Mouse (Mus musculus) stomach, embryonic 16.5 days (tissue): Measurements from ENCODE around the gene Csf2ra. TPM values are rescaled to one million over a fixed set of nuclear protein-coding genes. Genes with fewer than 3 reads are reported as not detected.
"Not testable (repeated sequence)": the region's sequence is repeated elsewhere in the genome, so short reads cannot be mapped to it uniquely, and the experiment has no call there.

Experiments used
- ATAC-seq: fragments of 200-750 bp; cut with Nextera tagmentation; 2 replicates; pipeline ENCODE4 v1.8.0; 2017; ENCODE audit warnings: moderate number of reproducible peaks, moderate TSS enrichment; ENCODE audit not compliant: insufficient read depth, low FRiP score
- H3K27ac ChIP-seq: fragments of 300-500 bp; sonication (generic); 2 replicates; pipeline ENCODE4 v1.5.1; 2014; ENCODE audit warnings: low read length
- H3K27me3 ChIP-seq: fragments of 300-500 bp; sonication (generic); 2 replicates; pipeline ENCODE4 v1.6.1; 2014; ENCODE audit warnings: low read length, control low read depth, mixed read lengths; ENCODE audit not compliant: control insufficient read depth, insufficient read depth
- H3K36me3 ChIP-seq: fragments of 300-500 bp; sonication (generic); 2 replicates; pipeline ENCODE4 v1.6.1; 2014; ENCODE audit warnings: low read length; ENCODE audit not compliant: control insufficient read depth, insufficient read depth
- H3K4me1 ChIP-seq: fragments of 300-500 bp; sonication (generic); 2 replicates; pipeline ENCODE4 v1.6.1; 2014; ENCODE audit warnings: low read length, control low read depth, mixed read lengths; ENCODE audit not compliant: control insufficient read depth, insufficient read depth
- H3K4me2 ChIP-seq: fragments of 300-500 bp; sonication (generic); 2 replicates; pipeline ENCODE4 v1.6.1; 2014; ENCODE audit warnings: low read depth, low read length, mixed read lengths
- H3K4me3 ChIP-seq: fragments of 300-500 bp; sonication (generic); replicated peaks from 2 replicates; pipeline ENCODE4 v1.5.1; 2014; ENCODE audit warnings: mild to moderate bottlenecking, low read length
- H3K9ac ChIP-seq: fragments of 300-500 bp; sonication (generic); 2 replicates; pipeline ENCODE4 v1.6.1; 2014; ENCODE audit warnings: low read length
- H3K9me3 ChIP-seq: fragments of 300-500 bp; sonication (generic); replicated peaks from 2 replicates; pipeline ENCODE4 v1.6.1; 2016; ENCODE audit warnings: low read length, control low read depth; ENCODE audit not compliant: control insufficient read depth
- WGBS: fragments of 180-500 bp; shearing (Covaris S2); extraction: QIAGEN DNeasy Blood & Tissue Kit; methylation state at CpG from one replicate; pipeline ENCODE4 v1.1.7; 2014; 5-methylcytosine and 5-hydroxymethylcytosine counted together
- polyA plus RNA-seq: library from polyadenylated mRNA; unstranded; fragments of >200 nt; fragmentation: Nextera tagmentation; extraction: Ambion mirVana; gene quantifications from 2 replicates; pipeline ENCODE4 v1.2.1, GENCODE M21; 2015

Csf2ra gene
- polyA plus RNA-seq: 28.9 and 30.4 TPM in 2 replicates

DNA sequence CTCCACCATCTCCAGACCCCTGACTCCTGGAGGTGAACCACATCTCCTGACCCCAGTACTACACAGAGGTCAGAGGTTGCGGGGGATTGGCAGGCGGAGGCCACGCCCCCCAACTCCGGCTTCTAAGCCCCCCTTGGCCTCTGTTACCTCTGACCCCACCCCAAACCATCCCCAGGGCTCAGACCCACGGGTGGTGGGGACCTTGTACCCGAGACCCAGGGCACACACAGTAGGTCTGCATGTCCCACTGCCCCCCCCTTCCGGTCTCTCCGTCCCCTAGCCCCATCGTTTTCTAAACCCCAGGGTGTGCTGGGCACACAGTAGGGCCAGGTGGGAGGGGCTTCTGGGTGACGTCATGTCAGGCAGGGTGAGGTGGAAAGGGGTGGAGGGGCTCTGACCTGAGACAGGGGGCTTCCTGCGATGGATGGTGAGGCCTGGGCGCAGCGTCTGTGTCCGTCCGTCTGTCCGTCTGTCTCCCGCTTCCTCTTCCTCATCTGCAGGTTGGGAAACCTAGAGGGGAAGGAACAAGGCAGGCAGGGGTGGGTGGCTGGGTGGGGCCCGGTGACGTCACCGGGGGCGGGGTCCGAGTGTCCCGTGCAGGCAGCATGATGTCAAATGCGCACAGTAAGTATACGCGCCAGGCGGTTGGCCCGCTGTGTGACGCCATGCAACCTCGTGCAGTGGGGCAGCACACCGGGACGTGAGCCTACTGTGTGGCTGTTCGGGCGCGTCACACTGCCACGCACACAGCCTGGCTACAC is at the start of gene Csf2ra:
Csf2ra (minus strand) TSS at position 489 of the 761 bp plus-strand sequence.
- Histone ChIP-seq H3K4me2 (peak within 1 kb of the TSS; percentile 71), H3K36me3 (no peaks in the 10 kb centered on the region), H3K4me1 (0 out of 2 replicates have a peak, but pooled peaks cover 3% of the 10 kb centered on the region), H3K27ac (peak within 1 kb of the TSS; percentile 95), H3K9me3 (peaks cover 3% of the 10 kb centered on the region), H3K4me3 (peak within 1 kb of the TSS; percentile 66), H3K27me3 (no peaks in the 10 kb centered on the region), H3K9ac (peak within 1 kb of the TSS; percentile 57)
- WGBS: 49% methylated on average over 36 of the region's 36 CpGs
- no peak for ATAC-seq

- no peaks in the 10 kb centered on the region for H3K27me3 ChIP-seq
- 73% methylated on average over 1 of the region's 1 CpGs for WGBS
- H3K4me2 ChIP-seq: no peak overlapping the region
- no peak overlapping the region for H3K9ac ChIP-seq
- no peak overlapping the region for H3K4me3 ChIP-seq
- no peaks in the 10 kb centered on the region for H3K36me3 ChIP-seq
- H3K9me3 ChIP-seq: no peaks in the 10 kb centered on the region
- no peaks in the 10 kb centered on the region for H3K4me1 ChIP-seq
- no peak overlapping the region for H3K27ac ChIP-seq
- no peak for ATAC-seq
These were observed 47.2 kb upstream of the Csf2ra start for GRCm38 (mm10) chr19:61275446-61275845.

- 31% methylated on average over 11 of the region's 11 CpGs for WGBS
- not testable (repeated sequence) for ATAC-seq, H3K4me1 ChIP-seq, H3K9me3 ChIP-seq, H3K27me3 ChIP-seq, H3K4me3 ChIP-seq, H3K36me3 ChIP-seq, H3K27ac ChIP-seq, H3K4me2 ChIP-seq, H3K9ac ChIP-seq
These were observed 40.9 kb upstream of the Csf2ra start for GRCm38 (mm10) chr19:61269141-61269540.

GRCm38 (mm10) chr19:61267141-61267540 is 38.9 kb upstream of the Csf2ra start:
- Histone ChIP-seq H3K4me2 (no peak overlapping the region), H3K9ac (no peak overlapping the region), H3K4me3 (no peak overlapping the region), H3K36me3 (no peaks in the 10 kb centered on the region), H3K27me3 (no peaks in the 10 kb centered on the region), H3K4me1 (no peaks in the 10 kb centered on the region), H3K9me3 (no peaks in the 10 kb centered on the region), H3K27ac (no peak overlapping the region)
- no peak for ATAC-seq
- WGBS: 22% methylated on average over 7 of the region's 7 CpGs

GRCm38 (mm10) chr19:61266651-61267050 is 38.4 kb upstream of the Csf2ra start:
- 3% methylated on average over 25 of the region's 26 CpGs for WGBS
- Histone ChIP-seq H3K9ac (no peak overlapping the region), H3K9me3 (no peaks in the 10 kb centered on the region), H3K4me2 (no peak overlapping the region), H3K4me1 (no peaks in the 10 kb centered on the region), H3K36me3 (no peaks in the 10 kb centered on the region), H3K4me3 (no peak overlapping the region), H3K27me3 (no peaks in the 10 kb centered on the region), H3K27ac (no peak overlapping the region)
- no peak for ATAC-seq

GRCm38 (mm10) chr19:61266246-61266615 is 38.0 kb upstream of the Csf2ra start:
- H3K27me3 ChIP-seq: no peaks in the 10 kb centered on the region
- ATAC-seq: no peak
- no peak overlapping the region for H3K4me3 ChIP-seq
- 2% methylated on average over 12 of the region's 12 CpGs for WGBS
- H3K36me3 ChIP-seq: no peaks in the 10 kb centered on the region
- H3K4me1 ChIP-seq: no peaks in the 10 kb centered on the region
- no peaks in the 10 kb centered on the region for H3K9me3 ChIP-seq
- H3K9ac ChIP-seq: no peak overlapping the region
- no peak overlapping the region for H3K4me2 ChIP-seq
- H3K27ac ChIP-seq: no peak overlapping the region

DNA sequence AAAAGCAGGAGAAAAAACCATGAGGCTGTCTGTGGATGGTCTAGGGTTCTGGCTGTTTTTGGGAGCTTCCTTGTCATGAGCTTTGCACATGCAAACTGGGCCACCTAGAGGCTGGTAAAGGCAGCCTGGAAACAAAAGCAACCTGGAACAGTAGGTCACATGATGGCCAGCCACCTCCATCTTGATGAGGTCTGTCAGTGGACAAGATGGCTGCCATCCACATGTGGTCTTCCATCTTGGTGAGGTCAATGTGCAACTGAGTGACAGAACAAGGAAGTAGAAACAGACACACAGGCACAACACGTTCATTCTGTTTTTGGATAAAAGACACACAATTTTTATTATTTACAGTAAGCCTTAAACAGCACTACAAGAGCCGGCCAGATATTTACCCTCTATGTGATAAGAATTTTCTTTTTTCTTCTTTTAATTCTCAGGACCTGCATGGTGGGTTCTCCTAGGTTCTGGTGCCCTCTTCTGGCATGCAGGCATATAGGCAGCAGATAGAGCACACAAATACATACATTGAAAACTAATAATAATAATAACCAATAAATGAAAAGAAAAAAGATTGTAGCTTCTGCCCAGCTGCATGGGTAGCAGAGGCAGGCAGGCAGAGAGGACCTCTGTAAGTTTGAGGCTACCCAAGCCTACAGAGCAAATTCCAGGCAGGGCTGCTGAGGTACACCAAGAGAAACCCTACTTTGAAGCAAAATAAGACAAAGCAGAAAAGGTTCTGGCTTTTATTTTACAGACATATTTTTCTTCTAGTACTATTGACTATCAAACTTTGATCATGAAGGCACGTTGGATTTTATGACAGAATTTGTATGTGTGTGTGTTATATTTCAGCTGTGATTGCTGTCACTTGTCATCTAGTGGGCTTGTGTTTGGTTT is 37.4 kb upstream of the Csf2ra start:
- H3K9ac ChIP-seq: no peak overlapping the region
- peak; percentile 28; the same call in 1 of the 2 replicates for ATAC-seq
- H3K4me2 ChIP-seq: no peak overlapping the region
- H3K36me3 ChIP-seq: no peaks in the 10 kb centered on the region
- no peak overlapping the region for H3K27ac ChIP-seq
- H3K4me3 ChIP-seq: no peak overlapping the region
- no peaks in the 10 kb centered on the region for H3K9me3 ChIP-seq
- WGBS: 19% methylated on average over 3 of the region's 3 CpGs
- no peaks in the 10 kb centered on the region for H3K4me1 ChIP-seq
- no peaks in the 10 kb centered on the region for H3K27me3 ChIP-seq

- Histone ChIP-seq H3K4me1 (no peaks in the 10 kb centered on the region), H3K9me3 (no peaks in the 10 kb centered on the region), H3K4me2 (no peak overlapping the region), H3K4me3 (no peak overlapping the region), H3K9ac (no peak overlapping the region), H3K27ac (no peak overlapping the region), H3K36me3 (no peaks in the 10 kb centered on the region), H3K27me3 (no peaks in the 10 kb centered on the region)
- ATAC-seq: no peak
These were observed 36.7 kb upstream of the Csf2ra start for GRCm38 (mm10) chr19:61264933-61265332.

DNA sequence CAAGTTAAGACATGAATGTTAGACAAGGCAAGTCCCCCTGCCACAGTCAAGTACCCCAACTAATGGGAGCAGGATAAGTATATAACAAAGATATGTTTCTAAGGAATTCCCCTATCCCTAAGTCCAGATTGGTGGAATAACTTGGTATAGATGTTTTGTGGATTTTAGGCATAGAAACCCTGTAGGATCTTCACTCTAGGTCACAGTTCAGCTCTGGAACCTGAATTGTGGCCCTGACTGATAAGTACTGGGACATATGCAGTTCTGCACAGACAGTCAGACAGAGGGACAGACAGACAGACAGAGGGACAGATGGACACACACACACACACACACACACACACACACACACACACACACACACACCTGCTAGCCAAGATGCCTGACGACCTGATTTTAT is 36.0 kb upstream of the Csf2ra start:
- H3K4me1 ChIP-seq: no peaks in the 10 kb centered on the region
- 92% methylated on average over 1 of the region's 1 CpGs for WGBS
- no peak overlapping the region for H3K9ac ChIP-seq
- H3K27me3 ChIP-seq: no peaks in the 10 kb centered on the region
- H3K4me3 ChIP-seq: no peak overlapping the region
- H3K36me3 ChIP-seq: no peaks in the 10 kb centered on the region
- H3K4me2 ChIP-seq: no peak overlapping the region
- no peak for ATAC-seq
- no peaks in the 10 kb centered on the region for H3K9me3 ChIP-seq
- no peak overlapping the region for H3K27ac ChIP-seq
